Mouse (Mus musculus): ENCODE results near the gene Smpd1.
A peak's percentile ranks its signal among the peaks of the same experiment; 100 is the strongest.

Gene Smpd1

GRCm38 (mm10) chr7:105562317-105562716 lies 8.2 kb downstream of the Smpd1 start:
- DNase-seq (ENCODE audit: low spot score in 2 of 2) = no peak

- no peak for DNase-seq (ENCODE audit: low spot score in 2 of 2)
These were observed 9.2 kb downstream of the Smpd1 start for GRCm38 (mm10) chr7:105563367-105563766.

GRCm38 (mm10) chr7:105565071-105565836 lies 11.1 kb downstream of the Smpd1 start:
- no peak for DNase-seq (ENCODE audit: low spot score in 2 of 2)

GRCm38 (mm10) chr7:105568583-105568982 lies 14.4 kb downstream of the Smpd1 start:
- no peak for DNase-seq (ENCODE audit: low spot score in 2 of 2)

- no peak for DNase-seq (ENCODE audit: low spot score in 2 of 2)
These were observed 14.9 kb downstream of the Smpd1 start for GRCm38 (mm10) chr7:105568988-105569471.

GRCm38 (mm10) chr7:105569512-105570496 lies 15.6 kb downstream of the Smpd1 start:
- no peak for DNase-seq (ENCODE audit: low spot score in 2 of 2)

GRCm38 (mm10) chr7:105570756-105571155 lies 16.6 kb downstream of the Smpd1 start:
- DNase-seq (ENCODE audit: low spot score in 2 of 2) = no peak

- no peak for DNase-seq (ENCODE audit: low spot score in 2 of 2)
These were observed 18.8 kb downstream of the Smpd1 start for GRCm38 (mm10) chr7:105572949-105573348.

- no peak for DNase-seq (ENCODE audit: low spot score in 2 of 2)
These were observed 20.4 kb downstream of the Smpd1 start for GRCm38 (mm10) chr7:105574537-105574936.

- no peak for DNase-seq (ENCODE audit: low spot score in 2 of 2)
These were observed 22.1 kb downstream of the Smpd1 start for GRCm38 (mm10) chr7:105576166-105576748.

- no peak for DNase-seq (ENCODE audit: low spot score in 2 of 2)
These were observed 23.3 kb downstream of the Smpd1 start for GRCm38 (mm10) chr7:105577377-105577871.

GRCm38 (mm10) chr7:105578481-105578880 lies 24.3 kb downstream of the Smpd1 start:
- no peak for DNase-seq (ENCODE audit: low spot score in 2 of 2)

- peak in 1 of 2 experiments; percentile 12 for DNase-seq (ENCODE audit: low spot score in 2 of 2)
These were observed 26.5 kb downstream of the Smpd1 start for GRCm38 (mm10) chr7:105580627-105581089.

GRCm38 (mm10) chr7:105581094-105581703 lies 27.0 kb downstream of the Smpd1 start, which contains the start of gene Apbb1:
TSS of gene Apbb1 (minus strand) at chr7:105581653.
- peak; percentile 59 to 61 for DNase-seq (ENCODE audit: low spot score in 2 of 2)

GRCm38 (mm10) chr7:105581959-105582358 lies 27.8 kb downstream of the Smpd1 start:
- no peak for DNase-seq (ENCODE audit: low spot score in 2 of 2)

- no peak for DNase-seq (ENCODE audit: low spot score in 2 of 2)
These were observed 34.3 kb downstream of the Smpd1 start for GRCm38 (mm10) chr7:105588325-105588912.

GRCm38 (mm10) chr7:105590097-105590496 lies 35.9 kb downstream of the Smpd1 start:
- no peak for DNase-seq (ENCODE audit: low spot score in 2 of 2)

- DNase-seq (ENCODE audit: low spot score in 2 of 2) = peak; percentile 32 to 70
These were observed 48.9 kb downstream of the Smpd1 start for GRCm38 (mm10) chr7:105602860-105603623.
